Mouse (Mus musculus): ENCODE data around the gene Cdyl2.

Cdyl2 gene

GRCm38 (mm10) chr8:116528736-116529135, 204.1 kb downstream of the Cdyl2 start:
- no peak for DNase-seq

GRCm38 (mm10) chr8:116524915-116525314, 207.9 kb downstream of the Cdyl2 start:
- no peak for DNase-seq
